Mouse (Mus musculus) kidney, adult 2 months (tissue): ENCODE data around the gene Slc4a1.

Experiments
- CTCF ChIP-seq: fragments of 200-500 bp; conservative IDR thresholded peaks from 2 replicates; pipeline ENCODE4 v1.5.1; 2011; ENCODE audit warnings: low read depth, mild to moderate bottlenecking, control low read depth, low read length, moderate library complexity, mixed read lengths; ENCODE audit not compliant: insufficient read depth, insufficient read length
- POLR2A ChIP-seq: fragments of 200-500 bp; IDR thresholded peaks from one replicate; pipeline ENCODE4 v1.6.1; 2011; ENCODE audit warnings: low read depth, low read length, control low read depth

DNA sequence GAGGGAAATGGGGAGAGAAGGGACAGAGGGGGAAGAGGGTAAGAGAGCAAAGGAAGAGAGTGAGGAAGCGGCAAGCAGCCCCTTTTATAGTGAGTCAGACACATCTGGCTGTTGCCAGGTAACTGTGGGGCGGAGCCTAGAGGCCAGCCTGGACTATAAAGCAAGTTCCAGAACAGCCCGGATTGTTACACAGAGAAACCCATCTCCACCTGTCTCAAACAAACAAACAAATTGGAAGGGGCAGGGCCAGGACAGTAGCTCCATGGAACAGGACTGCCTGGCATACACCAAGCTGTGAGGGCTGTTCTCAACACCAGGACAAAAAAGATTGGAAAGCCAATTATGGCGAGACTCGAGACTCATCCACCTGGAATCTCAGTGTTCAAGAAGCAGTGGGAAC lies 19.1 kb downstream of the Slc4a1 start:
- TF ChIP-seq POLR2A (no peak), CTCF (no peak)
